Mouse (Mus musculus): ENCODE measurements around the gene Utf1. TPM values are rescaled to one million over a fixed set of nuclear protein-coding genes. Genes with fewer than 3 reads are reported as not detected.
A peak's percentile ranks its signal among the peaks of the same experiment; 100 is the strongest.

The Utf1 gene
- total RNA-seq, 2 experiments from 2014 or later = not detected

GRCm38 (mm10) chr7:139970979-139971378 is 27.4 kb downstream of the Utf1 start:
- no peak for DNase-seq (ENCODE audit: low spot score in 2 of 2)

DNA sequence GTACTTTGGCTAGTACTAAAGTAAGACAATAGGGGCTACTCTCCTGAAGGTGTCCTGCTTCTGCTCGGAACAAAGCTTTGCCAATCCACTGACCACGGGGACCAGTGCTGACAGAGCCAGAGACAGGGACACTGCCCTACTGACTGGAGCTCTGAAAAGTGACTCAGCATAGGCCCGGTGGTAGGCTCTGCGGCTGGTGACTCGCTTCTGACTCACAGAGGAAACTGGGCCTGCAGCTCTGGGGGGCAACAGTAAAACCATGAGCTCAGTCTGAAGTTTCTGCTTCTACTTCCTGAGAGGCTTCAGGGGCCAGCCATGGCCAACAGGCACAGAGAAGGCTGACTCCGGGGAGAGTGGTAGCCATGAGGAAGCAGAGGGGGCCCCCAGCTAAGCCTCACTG is 27.8 kb downstream of the Utf1 start:
- no peak for DNase-seq (ENCODE audit: low spot score in 2 of 2)

DNA sequence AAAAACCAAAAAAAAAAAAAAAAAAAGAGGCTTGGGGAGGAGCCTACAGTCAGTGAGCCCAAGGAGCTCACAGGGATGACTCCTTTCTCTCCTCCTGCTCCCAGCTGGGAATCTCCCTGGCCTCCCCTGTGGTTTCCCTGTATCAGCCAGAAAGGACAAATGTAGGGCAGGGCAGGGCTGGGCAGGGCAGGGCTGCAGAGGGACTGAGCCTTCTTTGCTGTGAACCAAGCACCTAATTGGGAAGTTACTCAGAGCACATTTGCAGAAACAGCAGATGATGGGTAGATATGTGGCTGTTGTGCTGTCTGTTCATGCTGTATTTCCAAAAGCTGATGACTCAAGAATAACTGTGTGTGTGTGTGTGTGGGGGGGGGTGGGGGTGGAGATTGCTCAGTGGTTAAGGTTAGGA is 29.3 kb downstream of the Utf1 start:
- no peak for DNase-seq (ENCODE audit: low spot score in 2 of 2)

DNA sequence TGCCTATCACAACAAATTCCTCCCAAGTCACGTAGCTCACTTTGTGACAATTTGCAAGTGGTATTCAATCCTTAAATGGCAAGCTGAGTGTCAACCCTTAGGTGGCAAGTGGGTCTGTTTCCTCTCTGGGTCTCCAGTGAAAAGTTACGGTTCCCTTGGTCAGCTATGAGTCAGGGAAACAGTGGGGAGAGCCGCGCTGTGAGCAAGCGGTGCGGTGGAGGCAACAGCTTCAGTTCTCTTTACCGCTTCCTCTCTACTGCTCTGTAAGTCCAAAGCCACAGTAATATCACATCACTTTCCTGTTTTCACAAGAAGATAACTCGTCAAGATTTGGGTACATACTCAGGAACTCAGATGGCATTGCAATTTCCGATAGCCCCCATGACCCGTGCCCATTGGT is 30.7 kb downstream of the Utf1 start:
- DNase-seq (ENCODE audit: low spot score in 2 of 2) = no peak

GRCm38 (mm10) chr7:139975471-139975870 is 31.9 kb downstream of the Utf1 start:
- DNase-seq (ENCODE audit: low spot score in 2 of 2) = no peak

DNA sequence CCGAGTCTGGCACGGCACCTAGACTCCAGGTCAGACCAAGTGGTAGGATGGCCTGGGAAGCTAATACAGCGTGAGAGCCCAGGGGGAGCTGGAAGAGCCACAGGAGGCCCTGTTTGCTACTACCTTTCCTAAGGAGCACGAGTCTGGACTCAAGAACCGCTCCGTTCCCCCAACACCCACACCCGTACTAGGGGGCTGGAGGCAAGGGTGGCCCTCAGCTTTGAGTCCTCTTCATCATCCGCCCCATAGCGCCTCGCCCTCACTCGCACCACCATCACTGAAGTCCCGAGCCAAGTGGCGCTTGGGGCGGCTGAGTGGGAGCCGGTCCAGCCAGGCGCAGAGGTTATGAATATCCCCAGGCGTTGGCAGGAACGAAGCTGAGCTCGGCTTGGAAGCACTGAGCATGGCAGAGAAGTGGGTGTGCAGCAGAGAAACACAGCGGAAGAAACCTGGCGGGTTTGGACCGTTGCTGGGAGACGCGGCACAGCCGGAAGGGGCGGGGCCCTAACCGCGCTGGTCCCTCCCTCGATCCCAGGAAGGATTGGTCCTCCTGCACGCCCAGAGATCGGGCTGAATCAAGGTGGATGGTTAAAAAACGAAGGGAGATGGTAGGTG is 34.8 kb downstream of the Utf1 start, which contains the start of gene 6430531B16Rik:
Gene 6430531B16Rik, minus strand, starts transcription at position 478 of the 615 bp plus-strand sequence.
- DNase-seq (ENCODE audit: low spot score in 2 of 2) = peak; percentile 69 to 74

DNA sequence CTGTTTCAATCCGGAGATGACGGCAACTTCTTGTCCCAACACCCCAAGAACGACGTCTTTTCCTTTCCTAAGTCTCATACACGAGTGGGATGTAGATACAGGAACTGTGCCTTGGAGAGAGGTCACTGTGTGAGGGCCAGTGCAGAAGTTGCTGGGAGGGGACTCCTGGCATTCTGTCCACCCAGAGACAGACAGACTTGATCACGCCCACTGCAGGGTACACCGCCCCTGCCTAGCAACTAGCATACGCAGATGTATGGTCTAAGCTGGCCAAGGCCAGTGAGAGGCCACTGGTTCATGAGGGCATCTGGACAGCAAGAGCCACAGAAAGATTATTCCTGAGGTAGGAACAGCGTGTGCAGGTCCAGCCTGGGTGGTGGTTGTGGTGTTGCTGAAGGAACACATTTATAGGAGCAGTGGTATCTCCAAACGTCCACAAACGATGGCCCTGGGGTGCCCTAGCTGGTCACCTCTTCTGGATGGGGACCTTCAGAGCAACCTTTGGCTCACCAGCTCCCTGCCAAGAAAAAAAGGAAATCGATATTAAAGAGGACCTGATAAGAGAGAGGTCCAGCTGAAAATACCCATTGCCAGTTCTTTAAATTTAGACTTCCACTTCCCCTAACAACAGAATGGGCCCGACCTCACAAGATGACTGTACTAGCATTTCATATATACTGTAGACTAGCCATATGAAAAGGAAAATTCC is 35.6 kb downstream of the Utf1 start:
- DNase-seq (ENCODE audit: low spot score in 2 of 2) = no peak

- no peak for DNase-seq (ENCODE audit: low spot score in 2 of 2)
Observed at GRCm38 (mm10) chr7:139980778-139981177, 37.2 kb downstream of the Utf1 start.

DNA sequence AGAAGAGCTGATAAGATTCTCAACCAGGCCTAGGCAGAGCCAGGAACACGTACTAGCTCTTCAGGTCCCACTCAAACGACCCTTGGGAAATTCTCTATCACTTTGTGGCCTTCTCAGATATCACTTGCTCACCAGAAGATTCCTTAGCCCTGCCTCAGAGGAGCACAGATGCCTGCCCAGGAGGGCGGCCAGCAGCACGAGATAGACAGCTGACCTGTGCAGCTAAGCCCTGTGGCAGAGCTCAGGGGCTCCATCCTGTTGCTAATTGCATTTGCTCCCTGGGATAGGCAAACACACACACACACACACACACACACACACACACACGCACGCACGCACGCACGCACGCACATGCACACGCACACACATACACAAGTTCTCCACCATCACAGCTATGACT is 38.5 kb downstream of the Utf1 start:
- DNase-seq (ENCODE audit: low spot score in 2 of 2) = no peak

- DNase-seq (ENCODE audit: low spot score in 2 of 2) = no peak
Observed at GRCm38 (mm10) chr7:139984505-139984904, 40.9 kb downstream of the Utf1 start.

GRCm38 (mm10) chr7:139988272-139988671 is 44.7 kb downstream of the Utf1 start:
- no peak for DNase-seq (ENCODE audit: low spot score in 2 of 2)

GRCm38 (mm10) chr7:139990864-139991394 is 47.3 kb downstream of the Utf1 start:
- DNase-seq (ENCODE audit: low spot score in 2 of 2) = no peak

DNA sequence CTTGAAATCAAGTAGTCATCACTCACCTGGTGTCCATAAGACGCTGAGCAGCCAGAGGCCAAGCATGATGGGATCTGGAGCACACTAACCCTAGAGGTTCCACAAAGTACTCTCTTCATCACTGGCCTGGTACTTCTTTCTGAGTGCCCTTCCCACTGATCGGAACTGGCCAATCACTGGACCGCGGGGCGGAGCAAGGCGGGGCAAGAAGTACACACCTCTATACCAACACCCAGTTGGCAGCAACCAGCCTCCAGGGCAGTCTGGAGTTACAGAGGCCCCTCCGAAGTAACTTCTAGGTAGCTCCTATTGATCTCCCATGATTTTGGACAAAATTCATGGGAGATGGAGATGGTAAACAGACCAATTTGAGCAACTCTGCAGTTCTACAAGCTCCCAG is 48.8 kb downstream of the Utf1 start, which contains the start of gene Adam8:
Gene Adam8, minus strand, starts transcription at position 157 of the 400 bp plus-strand sequence.
- DNase-seq (ENCODE audit: low spot score in 2 of 2) = peak in 1 of 2 experiments; percentile 30

- DNase-seq (ENCODE audit: low spot score in 2 of 2) = no peak
Observed at GRCm38 (mm10) chr7:139993532-139993931, 49.9 kb downstream of the Utf1 start.

DNA sequence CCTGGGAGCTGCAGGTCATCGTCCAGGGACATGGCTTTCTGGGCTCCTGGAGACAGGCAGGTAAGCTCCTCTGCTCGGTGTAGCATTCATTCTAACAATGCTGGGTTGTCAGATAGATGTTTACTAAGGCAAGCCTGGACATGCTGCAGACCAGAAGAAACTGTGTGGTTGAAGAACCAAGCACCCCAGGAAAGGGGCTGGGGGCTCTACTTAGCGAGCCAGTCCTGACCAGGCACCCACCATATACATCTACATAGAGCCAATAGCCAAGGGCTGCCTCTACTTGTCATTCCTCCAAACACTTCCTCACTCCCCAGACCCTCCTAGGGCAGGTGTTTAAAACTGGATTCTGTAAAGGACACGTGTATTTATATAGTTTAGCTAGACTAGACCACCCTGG is 50.6 kb downstream of the Utf1 start:
- DNase-seq (ENCODE audit: low spot score in 2 of 2) = no peak

DNA sequence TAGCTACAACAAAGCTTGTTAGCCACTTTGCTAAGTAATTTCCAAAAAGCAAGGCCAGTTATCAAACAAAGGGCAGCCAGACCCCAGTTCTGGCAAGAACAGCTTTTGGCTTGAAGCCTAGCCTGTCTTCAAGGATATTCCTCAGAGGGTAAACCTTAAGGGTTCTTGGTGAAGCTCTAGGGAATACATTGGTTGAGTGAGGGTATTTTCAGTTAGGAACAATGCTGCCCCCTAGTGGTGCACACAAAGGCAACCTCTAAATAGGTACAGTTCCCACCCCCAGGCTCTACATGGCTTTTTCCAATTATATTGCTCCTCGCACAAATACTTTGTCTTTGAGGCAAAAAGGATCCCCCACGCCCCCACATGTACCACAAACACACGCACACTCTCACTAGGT is 51.1 kb downstream of the Utf1 start:
- peak; percentile 56 to 65 for DNase-seq (ENCODE audit: low spot score in 2 of 2)

Small RNAs within 50 kb of the gene (microRNA-seq; reads per million reads assigned to microRNA genes)
- gene Mir202 (ENCODE audit: borderline number of aligned reads in 2 of 2) (8.6 to 28.8 reads per million in 2 experiments), gene Mir7062 (ENCODE audit: borderline number of aligned reads in 2 of 2) (0.47 to 3.1 reads per million in 2 experiments), gene mmu-mir-7686 (ENCODE audit: borderline number of aligned reads in 2 of 2) (0 reads per million in 2 experiments)

Other genes starting within 250 kb of the Utf1 start
- 1 to 10 TPM; 2.6 to 2.8 TPM for gene Adgra1, start 109.6 kb upstream of the Utf1 start, total RNA-seq (2021)
- 1 to 10 TPM in 1 of 2 experiments, under 1 TPM in 1; 0.93 to 1.2 TPM for gene Kndc1, start 49.1 kb upstream of the Utf1 start, total RNA-seq (2021)
- gene 6430531B16Rik, start 35.0 kb downstream of the Utf1 start, total RNA-seq (2021) = not detected
- gene Adam8, start 48.8 kb downstream of the Utf1 start, total RNA-seq (2021) = 1 to 10 TPM; 1.9 to 6.9 TPM
- 10 to 100 TPM; 16.3 to 23.5 TPM for gene Zfp511, start 92.6 kb downstream of the Utf1 start, total RNA-seq (2021)
- 10 to 100 TPM; 18.5 to 22.8 TPM for gene Tubgcp2, start 92.9 kb downstream of the Utf1 start, total RNA-seq (2021)
- not detected for gene Msx3, start 105.3 kb downstream of the Utf1 start, total RNA-seq (2021)
- gene Caly, start 138.8 kb downstream of the Utf1 start, total RNA-seq (2021) = 1 to 10 TPM; 6.2 to 7.5 TPM
- gene Prap1, start 149.6 kb downstream of the Utf1 start, total RNA-seq (2021) = not detected
- gene Fuom, start 158.7 kb downstream of the Utf1 start, total RNA-seq (2021) = 10 to 100 TPM; 55.7 to 64.0 TPM
- 10 to 100 TPM; 15.1 to 16.8 TPM for gene Paox, start 172.0 kb downstream of the Utf1 start, total RNA-seq (2021)
- 100 to 1,000 TPM; 472 to 511 TPM for gene Echs1, start 172.7 kb downstream of the Utf1 start, total RNA-seq (2021)
- gene Mtg1, start 193.8 kb downstream of the Utf1 start, total RNA-seq (2021) = 10 to 100 TPM; 28.6 to 31.4 TPM
- gene Sprn, start 211.1 kb downstream of the Utf1 start, total RNA-seq (2021) = under 1 TPM; 0.58 to 0.80 TPM
- gene Olfr522, start 221.0 kb downstream of the Utf1 start, total RNA-seq (2021) = not detected
- gene Olfr523, start 229.4 kb downstream of the Utf1 start, total RNA-seq (2021) = not detected

Data from adrenal gland, adult 18-20 months (tissue).